Mouse (Mus musculus): ENCODE measurements around the gene Cd200r2.

Cd200r2 gene

DNA sequence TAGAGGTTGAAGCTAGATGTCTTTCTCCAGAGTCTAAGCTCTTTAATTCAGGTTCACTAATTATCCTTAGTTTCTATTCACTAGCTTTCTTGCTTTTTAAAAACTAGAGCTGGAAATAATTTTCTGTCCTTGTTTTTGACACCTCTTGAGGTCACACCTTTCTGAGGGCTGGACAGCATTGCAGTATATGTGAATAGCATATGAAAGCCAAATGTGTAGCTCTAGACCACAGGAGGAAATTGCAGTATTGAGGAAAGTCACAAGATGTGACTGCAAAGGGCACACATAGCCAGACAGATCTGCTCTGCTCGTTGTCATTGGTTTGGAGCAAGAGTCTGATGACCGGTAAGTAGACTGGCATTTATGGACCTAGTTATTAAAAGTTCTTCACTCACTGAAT lies at the start of gene Cd200r2:
Cd200r2 (plus strand) TSS at position 301 of the 400 bp plus-strand sequence.
- DNase-seq (ENCODE audit: low read depth, low spot score): no peak

DNA sequence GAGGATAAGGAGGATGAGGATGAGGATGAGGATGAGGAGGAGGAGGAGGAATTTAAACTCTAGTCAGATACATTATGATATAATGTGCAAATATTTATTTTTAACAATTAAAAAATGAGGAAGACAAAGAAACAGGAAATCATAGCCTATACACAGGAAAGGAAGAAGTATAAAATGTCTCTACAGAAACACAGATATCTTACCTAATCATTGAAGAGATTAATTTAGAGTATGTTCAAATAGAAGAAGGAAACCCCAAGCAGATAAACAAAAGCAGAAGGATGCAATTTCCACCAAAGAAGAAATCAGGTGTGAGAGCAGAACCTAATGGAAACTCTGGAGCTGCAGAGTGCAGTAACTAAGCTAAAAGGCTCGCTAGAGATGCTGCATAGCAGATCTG lies 48.9 kb upstream of the Cd200r2 start:
- no peak for DNase-seq (ENCODE audit: low read depth, low spot score)

DNA sequence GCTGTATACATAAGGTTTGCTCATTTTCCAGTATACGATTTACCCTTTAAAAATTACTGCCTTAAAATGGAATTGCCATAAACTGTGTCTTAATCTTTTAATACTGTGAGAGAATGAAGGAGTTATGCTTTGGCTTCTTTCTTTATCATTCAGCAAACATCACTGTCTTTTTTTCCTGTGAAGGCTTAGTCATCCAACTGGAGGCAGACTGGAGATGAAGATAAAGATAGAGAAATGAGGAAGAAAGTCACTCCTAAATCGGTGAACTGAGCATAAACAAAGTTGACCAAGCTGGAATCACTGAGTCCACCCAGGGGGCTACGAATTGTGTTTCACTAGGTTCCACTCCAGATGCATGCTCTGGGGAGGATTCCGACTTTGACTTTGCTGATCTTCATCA lies 46.4 kb upstream of the Cd200r2 start:
- DNase-seq (ENCODE audit: low read depth, low spot score): no peak

DNA sequence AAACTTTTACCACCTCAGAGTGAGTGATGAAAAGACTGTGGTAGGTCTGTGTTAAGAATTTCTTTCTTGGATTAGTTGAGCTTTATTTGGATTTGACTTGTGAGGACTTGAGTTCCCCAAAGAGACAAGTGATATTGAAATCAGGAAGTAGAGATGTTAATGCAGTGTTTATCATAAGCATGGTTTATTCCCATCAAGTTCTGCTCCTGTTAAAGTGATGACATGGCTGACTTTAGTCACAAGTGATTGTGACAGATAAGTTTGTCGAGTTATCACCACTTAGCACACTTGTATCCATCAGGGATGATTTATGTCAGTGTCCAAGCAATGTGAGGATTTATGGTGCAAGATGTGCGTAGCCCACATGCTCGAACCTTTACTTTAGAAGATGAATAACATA lies 34.6 kb upstream of the Cd200r2 start:
- no peak for DNase-seq (ENCODE audit: low read depth, low spot score)

DNA sequence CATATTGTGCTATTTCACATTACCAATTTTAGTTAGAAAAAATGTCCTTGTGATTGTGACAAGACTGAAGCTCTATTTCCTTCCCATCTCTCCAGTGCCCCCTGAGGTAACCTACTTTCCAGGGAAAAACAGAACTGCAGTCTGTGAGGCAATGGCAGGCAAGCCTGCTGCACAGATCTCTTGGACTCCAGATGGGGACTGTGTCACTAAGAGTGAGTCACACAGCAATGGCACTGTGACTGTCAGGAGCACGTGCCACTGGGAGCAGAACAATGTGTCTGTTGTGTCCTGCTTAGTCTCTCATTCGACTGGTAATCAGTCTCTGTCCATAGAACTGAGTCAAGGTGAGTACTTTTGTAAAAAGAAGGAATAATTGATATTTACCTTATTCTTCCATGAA lies 33.7 kb upstream of the Cd200r2 start:
- DNase-seq (ENCODE audit: low read depth, low spot score): peak; percentile 6

DNA sequence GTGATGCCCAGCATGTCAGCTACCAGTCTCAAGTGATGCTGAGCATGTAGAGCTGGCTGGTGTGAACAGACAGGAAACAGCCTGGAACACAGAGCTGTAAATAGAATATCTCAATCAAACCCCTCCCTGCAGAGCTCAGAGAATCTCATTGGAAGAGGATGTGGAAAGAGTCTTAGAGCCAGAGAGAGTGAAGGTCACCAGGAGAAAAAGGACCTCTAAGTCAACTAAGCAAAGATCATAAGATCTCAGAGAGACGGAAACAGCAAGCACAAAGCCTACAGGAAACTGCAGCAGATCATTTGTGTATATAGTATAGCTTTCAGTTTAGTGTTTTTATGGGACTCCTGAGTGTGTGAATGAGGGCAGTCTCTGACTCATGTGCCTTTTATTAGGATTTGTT lies 8.3 kb downstream of the Cd200r2 start:
- no peak for DNase-seq (ENCODE audit: low read depth, low spot score)

DNA sequence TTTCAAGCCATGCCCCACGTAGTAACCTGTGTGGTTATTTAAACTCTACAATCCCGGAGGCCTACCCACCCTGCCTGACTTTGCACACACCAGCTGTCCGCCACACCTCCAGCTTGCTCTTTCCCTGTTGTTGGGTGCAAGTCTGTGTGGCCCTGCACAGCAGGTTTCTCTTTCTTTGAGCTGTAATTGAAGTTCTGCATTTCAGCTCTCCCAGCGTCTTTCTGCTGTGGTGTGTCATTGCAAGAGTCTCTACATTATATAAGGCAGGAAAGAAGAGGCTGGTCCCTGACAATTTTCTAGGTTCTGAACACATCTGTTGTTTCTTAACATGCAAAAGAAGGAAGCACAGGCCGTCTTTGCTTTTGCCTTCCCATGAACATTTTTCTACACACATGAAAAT lies 9.7 kb downstream of the Cd200r2 start:
- DNase-seq (ENCODE audit: low read depth, low spot score): no peak

DNA sequence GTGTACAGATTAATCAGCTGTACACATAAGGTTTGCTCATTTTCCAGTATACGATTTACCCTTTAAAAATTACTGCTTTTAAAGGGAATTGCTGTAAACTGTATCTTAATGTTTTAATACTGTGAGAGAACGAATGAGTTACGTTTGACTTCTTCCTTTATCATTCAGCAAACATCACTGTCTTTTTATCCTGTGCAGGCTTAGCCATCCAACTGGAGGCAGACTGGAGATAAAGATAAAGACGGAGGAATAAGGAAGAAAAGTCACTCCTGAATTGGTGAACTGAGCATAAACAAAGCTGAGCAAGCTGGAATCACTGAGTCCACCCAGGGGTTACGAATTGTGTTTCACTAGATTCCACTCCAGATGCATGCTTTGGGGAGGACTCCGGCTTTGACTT lies 10.7 kb downstream of the Cd200r2 start:
- DNase-seq (ENCODE audit: low read depth, low spot score): no peak

DNA sequence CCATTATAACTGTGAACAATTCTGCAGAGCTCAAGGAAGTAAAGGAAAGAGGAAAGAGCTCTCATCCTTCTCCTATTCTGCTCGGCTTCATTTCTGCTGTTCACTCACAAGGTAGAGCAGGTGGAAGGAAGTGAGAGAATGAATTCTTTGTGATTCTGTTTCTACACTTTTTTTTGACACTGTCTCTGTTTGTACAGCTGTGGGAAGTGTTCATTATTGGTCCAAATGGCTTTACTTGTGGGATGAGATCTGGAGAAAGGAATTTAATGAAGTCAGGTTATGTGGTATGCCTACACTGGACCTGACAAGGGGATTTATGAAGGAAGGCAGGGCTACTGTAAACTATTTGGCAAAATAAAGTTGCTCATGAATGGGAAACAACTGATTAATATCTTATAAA lies 23.9 kb downstream of the Cd200r2 start:
- no peak for DNase-seq (ENCODE audit: low read depth, low spot score)

DNA sequence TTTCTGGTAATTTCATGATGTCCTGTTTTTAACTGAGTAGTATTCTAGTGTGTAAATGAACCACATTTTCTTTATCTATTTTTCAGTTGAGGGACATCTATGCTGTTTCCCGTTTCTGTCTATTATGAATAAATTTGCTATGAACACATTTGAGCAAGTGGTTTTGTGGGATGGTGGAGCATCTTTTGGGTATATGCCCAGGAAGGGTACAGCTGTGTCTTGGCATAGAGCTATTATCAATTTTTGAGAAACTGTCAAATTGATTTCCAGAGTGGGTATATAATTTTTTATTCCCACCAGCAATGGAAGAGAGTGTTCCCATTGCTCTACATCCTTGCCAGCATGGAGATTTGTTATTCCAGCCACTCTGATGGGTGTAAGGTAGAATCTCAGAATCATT lies 65.1 kb downstream of the Cd200r2 start:
- no peak for DNase-seq (ENCODE audit: low read depth, low spot score)

DNA sequence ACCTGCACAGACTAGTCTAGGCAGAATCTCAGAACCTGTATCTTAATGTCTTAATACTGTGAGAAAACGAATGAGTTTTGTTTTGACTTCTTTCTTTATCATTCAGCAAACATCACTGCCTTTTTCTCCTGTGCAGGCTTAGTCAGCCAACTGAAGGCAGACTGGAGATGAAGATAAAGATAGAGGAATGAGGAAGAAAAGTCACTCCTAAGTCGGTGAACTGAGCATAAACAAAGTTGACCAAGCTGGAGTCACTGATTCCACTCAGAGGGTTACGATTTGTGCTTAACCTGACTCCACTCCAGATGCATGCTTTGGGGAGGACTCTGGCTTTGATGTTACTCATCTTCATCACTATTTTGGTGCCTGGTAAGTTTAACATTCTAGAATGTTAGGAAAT lies 76.6 kb downstream of the Cd200r2 start, which contains the start of gene Cd200r3:
Cd200r3 (plus strand) TSS at position 211 of the 400 bp plus-strand sequence.
- no peak for DNase-seq (ENCODE audit: low read depth, low spot score)

DNA sequence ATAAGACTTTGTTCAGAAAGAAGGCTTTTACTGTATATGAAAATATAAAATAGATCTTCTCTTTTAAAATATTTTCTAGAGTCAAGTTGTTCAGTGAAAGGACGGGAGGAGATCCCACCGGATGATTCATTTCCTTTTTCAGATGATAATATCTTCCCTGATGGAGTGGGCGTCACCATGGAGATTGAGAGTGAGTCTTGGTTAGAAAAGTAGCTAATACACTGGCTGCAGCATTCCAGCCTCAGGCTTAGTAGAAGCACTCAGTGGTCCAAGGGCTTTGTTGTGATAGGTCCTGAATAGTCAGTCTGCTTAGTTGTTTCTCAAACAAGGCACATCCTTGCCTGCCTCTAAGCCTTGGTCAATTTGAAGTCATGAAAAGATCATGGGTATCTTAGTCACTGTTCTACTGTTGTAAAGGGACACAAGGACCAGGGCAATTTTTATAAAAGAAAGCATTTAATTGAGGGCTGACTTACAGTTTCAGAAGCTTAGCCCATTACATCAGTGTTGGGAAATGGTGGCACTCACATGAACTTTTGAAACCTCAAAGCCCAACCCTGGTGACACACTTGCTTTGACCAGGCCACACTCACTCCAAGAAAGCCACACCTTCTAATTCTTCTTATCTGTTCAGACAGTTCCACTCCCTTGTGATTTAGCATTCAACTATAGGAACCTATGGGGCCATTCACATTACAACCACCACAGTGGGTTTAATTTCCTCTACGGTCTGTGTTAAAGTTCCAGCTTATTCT lies 84.6 kb downstream of the Cd200r2 start:
- DNase-seq (ENCODE audit: low read depth, low spot score): no peak

DNA sequence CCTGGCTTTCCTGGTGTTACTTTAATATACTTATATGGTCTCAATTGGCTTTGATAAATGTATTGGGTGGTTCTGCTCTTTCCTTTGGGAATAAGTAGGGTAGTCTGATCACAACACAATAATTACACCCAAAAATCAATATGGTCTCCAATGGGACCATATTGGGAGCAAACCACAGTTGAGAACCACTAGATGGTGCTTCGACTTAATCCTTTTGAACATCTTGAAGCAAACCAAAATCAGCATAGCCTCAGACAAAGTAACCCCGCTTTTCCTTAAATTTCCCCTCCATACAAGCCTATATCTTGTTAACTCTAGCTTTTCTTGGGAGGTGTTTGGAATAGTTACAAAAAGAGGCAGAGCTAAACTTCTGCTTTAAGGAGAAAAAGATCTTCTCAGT lies 95.4 kb downstream of the Cd200r2 start:
- no peak for DNase-seq (ENCODE audit: low read depth, low spot score)

DNA sequence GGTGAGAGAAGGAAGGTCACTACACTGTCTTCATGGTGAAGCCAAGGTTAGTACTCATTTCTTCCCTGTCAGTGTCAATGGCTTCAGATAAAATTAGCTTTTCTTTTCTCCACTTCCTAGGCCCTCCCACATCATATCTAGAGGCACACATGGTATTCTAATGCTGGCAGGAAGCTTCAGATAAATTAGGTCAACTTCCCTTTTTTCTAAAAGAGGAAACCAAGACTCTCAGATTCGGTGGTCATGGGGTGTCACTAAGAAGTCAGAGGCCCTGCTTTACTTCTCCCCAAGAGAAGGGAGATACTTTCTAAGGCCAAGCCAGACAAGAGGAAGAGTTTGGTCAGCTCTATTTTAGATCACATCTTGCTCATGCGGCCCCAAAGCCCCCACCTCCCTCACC lies 95.9 kb downstream of the Cd200r2 start:
- DNase-seq (ENCODE audit: low read depth, low spot score): peak; percentile 16

DNA sequence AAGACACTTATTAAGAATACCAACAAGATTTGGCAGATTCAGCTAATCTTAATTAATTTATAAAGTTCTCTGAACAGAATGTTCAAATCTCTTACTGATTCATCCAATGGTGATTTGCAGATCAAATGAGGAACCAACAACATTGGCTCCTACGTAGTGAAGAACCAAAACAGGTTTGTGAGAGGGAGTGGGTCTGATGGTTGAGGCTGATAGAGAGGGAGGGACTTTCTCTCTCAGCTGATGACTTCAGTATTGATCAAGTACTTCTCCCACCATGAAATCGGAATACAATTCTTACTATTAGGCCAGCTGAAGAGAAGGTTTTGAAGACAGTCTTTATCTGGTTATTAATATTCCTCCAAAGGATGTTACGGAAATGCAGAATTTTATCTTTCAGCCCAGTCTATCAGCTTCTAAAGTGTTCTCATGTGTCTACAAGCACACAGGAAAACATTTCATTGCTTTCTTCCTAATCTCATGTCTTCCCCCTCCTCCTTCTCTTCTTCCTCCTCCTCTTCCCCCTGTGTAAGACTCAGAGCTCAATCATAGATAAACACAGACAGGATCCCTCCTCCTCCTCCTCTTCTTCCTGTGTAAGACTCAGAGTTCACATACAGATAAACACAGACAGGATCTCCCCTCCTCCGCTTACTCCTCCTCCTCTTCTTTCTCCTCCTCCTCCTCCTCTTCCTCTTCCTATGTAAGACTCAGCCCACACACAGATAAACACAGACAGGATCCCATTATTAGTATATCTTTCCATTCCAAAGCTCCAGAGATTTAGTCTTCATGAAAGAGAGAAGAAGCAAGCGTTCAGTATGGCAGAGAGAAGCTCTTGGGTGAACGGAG lies 97.9 kb downstream of the Cd200r2 start:
- no peak for DNase-seq (ENCODE audit: low read depth, low spot score)

DNA sequence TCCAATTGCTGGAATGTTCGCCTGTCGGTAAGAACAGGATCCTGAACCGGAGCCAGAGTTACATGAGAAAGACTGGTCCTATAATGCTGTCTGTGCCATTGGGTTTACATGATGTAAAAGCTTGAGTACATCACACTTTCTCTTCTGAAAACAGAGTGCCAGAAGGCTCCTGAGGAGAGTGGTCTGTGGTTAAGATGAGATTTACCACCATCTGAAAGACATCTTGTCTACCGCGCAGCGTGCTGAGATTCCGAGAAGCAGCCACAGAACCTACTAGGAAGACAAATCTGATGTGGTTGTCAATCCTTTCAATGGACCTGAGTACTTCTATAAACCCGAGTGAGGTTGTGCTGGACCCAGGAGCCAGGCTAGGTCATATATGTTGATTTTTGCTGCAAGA lies 98.5 kb downstream of the Cd200r2 start:
- no peak for DNase-seq (ENCODE audit: low read depth, low spot score)

All from telencephalon, adult 2 months (tissue).